Mouse (Mus musculus) frontal cortex, adult (tissue): ENCODE data around the gene Crtac1.

Experiments
- ATAC-seq: cut with Nextera tagmentation; 2 replicates; pipeline ENCODE4 v1.9.2; 2017; ENCODE audit warnings: mild to moderate bottlenecking, moderate library complexity, mixed read lengths; ENCODE audit not compliant: low TSS enrichment

Crtac1 gene

DNA sequence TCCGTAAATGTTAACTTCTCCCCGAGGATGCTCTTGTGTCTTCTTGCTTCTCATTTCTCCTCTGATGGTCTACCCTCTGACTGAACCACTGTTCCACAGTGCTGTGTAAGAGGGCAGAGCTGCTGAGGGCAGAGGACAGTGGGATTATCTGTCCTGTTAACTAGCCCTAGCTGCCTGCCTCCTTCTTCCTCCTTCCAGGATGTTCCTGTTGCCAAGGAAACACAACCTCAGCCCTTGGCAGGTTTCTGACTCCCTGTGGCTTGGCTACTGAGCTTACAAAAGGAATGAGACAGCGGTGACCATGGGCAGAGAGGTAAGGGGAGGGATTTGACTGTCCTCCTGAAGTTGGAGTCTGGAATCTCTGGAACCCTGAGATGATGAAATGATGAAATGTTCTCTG, 152.0 kb downstream of the Crtac1 start:
- no peak for ATAC-seq

DNA sequence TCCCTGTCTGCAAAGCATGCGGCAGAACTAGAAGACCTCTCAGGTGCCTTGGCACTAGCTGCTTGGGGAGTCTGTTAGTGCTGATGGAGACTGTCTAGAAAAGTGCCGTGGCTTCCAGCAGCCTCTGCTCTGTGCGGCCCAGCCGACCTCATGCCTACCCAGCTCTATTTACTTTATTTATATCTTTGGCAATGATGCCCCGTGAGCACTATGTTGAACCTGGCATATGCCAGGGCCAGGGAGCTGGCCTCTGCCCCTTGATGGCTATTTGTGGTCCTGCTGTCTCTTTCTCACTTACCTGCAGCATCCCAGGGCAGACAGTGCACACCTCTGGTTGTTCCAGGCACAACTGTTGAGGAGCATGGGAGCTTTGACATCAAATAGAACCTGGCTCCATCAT, 153.1 kb downstream of the Crtac1 start:
- ATAC-seq, result no peak

DNA sequence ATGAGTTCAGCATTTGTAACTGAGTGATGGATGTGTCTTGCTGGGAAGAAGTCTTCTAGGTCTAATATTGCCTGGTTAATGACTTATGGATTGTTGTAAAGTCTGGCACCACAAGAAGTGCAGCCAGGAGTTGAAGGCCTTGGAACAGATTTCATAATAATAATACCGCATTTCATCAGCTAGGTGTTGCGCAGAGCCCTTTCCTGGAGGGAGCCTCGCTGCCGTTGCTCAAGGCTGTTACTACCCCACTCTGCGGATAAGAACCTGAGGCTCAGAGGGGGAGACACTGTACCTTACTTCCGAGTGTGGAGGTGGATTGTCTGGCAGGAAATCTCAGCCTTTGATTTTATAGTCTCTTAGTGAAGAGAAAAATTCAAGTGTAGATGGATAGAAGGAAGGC, 154.3 kb downstream of the Crtac1 start:
- ATAC-seq, result no peak

DNA sequence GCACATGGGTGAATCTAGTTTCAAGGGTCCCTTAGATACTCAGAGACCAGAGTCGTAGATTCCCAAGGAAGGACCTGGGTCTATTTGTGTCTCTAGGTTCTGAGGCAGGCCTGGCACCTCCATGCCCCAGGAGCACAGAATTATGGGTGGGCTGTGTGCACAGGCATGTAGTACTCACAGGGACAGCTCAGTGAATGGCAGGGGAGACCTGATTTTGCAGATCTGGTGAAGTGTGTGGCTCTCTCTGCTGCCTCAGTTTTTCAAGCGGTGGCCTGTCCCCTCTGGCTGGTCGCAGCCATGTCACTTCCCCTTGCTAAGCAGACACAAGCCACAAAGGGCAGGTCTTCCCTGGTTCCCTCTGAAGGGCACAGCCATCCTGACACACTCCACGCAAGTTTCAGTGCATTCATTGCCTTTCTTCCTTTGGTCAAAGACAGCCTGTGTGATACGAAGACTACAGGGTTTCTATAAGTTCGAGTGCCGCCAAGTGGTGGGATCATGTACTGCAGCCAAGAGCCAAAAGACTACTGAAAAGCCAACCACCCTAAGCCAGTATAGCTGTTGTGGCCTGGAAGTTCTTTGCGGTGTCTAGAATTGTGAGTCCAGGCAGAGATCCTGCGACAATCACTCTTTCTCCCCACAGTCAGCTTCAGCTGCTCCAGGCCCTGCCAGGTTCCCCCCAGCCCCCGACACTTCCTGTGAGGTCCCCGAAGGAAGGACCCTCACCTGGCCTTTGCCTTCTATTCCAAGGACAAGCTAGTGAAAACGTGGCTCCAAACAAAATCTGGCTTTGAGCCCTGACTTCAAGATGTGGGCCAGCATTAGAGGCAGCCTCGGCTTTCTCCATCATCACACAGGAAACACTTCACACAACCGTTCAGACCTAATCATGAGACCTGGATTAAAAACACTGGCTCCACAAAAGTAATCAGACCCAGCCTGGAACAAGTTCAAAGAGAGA, 159.3 kb downstream of the Crtac1 start:
- ATAC-seq, result peak; percentile 75

DNA sequence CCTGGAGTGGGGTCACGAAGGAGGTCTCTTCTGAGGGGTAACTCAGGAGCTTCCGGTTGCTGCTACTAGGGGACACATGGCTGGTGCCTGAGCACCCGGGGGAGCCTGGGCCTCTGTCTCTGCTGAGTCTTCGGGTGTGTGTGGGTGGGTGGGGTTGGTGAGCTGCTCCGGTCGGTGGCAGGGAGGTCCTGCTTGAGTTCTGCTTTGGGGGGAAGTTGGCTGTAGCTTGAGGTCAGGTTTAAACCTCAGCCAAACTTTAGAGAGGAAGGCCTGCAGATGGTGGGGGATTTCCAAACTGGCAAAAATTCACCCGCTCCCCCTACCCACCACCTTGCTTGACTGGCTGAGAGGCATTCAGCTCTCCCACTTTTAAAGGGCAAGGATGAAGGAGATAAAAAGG, 160.4 kb downstream of the Crtac1 start:
- no peak for ATAC-seq

DNA sequence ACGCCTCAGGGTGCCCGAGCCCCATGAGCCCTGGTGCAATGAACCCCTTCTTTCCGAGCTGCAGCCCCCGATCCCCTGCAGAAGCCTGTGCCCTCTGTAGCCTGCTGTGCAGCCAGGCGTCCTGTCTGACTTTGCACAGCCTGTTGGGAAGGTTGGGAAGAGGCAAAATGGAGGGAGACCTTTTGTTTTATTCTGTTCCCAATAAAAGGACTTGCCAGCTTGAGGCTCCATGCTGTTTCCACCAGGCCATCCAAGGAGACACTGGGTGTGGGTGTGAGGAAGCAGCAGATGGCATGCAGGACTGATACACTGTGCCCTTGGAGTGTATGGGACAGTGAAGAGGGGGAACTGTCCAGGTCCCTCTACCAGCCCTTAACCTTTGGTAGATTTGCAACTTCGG, 161.5 kb downstream of the Crtac1 start:
- ATAC-seq, result no peak

DNA sequence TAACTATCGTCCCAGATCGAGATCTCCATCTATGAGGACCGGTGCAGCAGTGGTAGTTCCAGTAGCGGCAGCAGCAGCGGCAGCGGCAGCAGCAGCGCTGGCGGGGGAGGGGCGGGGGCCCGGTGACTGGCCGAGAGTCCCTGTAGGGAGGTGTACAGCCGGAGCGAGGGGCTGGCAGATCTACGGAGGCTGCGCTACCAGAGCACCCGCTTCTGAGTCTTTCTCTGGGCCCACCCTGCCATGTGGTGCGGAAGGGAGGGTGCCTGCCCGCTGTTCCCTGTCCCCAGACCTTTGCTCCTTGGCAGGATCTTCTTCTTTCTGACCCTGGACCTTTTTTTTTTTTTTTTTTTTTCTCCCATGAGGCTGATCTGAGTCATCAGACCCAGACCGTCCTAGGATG, 163.2 kb downstream of the Crtac1 start:
- no peak for ATAC-seq

DNA sequence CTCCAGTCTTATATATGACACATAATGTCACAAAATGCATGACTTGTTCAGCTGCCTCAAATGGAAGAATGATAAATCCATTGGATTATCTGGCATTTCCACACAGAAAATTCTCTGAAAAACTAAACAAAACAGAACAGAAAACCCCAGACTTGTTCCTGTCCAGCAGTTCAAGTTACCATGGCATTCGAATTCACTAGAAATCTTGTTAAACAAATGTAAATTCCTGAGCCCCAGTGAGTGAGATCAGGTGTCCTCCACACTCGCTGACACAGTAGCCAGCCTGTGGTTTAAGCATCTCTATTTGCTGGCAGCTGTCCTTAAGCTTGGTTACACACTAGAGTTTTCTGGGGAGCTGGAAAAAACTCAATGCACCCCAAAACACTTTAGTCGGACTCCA, 168.1 kb downstream of the Crtac1 start:
- no peak for ATAC-seq

DNA sequence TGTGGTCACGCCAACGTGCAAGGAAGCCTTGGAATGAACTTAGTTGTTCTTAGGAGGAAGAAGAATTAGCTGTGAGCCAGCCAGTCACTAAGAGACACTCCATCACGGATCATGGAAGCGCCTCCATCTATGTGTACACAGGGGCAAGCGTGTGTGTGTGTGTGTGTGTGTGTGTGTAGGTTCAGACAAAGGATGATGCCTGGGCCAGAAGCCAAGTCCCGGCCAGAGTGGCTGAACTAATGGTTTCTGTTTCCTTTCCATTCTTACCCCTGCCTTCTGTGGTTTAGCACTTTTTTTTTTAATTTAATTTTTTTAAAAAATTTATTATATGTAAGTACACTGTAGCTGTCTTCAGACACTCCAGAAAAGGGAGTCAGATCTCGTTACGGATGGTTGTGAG, 171.1 kb downstream of the Crtac1 start:
- ATAC-seq, result no peak

DNA sequence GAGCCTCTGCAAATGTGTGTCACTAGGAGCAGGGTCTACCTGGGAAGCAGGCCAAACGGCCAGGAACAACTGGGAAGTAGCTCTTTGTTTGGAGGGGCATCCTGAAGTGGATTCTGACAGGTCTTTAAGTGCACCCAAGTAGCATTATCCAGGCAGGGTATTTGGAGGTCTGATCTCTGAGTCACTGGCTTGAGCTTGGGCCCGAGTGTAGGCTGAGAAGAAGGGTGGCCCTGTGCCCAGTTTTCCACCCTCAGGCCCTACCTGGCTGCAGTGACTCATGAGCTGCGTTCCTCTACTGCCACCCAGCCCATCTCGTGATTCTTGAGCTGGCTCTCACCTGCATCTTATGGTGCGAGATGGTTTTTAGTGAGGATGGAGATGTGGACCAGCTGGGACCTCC, 173.0 kb downstream of the Crtac1 start:
- no peak for ATAC-seq

DNA sequence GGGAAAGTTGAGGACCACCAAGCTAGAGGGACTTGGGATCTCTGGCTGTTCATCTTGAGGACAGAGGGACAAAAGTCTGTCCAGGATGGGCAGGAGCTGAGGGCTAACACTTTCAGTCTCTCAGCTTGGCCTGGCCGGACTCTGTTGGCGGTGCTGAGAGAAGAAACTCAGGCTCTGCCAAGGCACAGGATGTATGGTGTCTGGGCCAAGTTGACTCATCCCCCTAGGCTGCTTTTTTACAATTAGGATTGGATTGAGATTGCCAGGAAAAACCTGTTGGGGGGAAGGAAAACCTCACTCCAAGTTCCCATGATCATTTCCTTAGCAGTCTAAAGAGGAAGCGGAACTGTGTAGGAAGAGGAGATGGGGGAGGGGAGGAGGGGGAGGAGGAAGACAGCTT, 173.6 kb downstream of the Crtac1 start:
- peak; percentile 5; the same call in 1 of the 2 replicates for ATAC-seq

DNA sequence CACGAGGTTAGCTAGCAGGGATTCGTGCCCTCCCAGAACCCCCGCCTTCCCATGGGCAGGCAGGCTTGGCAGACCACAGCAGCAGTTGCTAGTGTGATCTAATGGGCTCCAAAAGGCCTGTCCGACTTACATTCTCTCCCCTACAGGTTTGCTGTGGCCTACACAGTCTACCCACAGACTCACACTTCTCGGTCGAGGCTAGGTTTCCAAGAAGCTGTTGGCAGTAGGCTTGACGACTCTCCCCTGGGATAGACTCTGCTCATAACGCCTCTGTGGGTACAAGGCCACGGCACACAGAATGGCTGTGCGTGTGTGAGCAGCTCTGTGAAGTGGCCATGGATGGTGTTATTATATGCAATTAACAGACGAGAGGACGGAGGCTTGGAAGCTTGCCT, 174.3 kb downstream of the Crtac1 start:
- ATAC-seq, result peak; percentile 32

DNA sequence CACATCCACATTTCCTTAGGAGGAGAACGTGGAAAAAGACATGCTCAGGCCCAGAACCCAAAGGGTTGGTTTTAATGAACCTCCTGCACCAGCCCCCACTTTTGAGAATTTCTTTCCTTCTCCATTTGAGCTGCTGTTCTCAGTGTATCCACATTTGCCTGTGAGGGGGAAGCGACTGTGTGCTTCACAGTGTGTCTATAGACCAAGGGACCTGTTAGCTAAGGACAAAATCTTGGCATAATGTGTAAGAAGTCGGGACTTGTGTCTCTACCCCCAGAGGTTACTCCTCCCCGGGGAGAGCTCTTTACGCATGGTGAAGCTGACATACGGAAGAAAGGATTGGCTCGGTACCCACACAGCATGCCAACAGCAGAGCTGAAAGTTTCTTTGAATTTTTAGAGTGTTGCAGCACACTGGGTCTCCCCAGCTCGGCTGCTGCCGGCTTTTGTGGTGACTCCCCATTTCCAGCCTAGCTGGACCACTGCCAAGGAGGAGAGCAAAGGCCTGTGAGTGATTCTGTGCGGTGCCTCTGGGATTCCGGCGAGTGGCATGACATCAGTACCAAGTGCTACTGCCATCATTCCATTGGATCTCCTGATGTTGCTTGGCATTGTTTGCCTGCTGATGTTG, 174.9 kb downstream of the Crtac1 start:
- ATAC-seq, result peak; percentile 29

DNA sequence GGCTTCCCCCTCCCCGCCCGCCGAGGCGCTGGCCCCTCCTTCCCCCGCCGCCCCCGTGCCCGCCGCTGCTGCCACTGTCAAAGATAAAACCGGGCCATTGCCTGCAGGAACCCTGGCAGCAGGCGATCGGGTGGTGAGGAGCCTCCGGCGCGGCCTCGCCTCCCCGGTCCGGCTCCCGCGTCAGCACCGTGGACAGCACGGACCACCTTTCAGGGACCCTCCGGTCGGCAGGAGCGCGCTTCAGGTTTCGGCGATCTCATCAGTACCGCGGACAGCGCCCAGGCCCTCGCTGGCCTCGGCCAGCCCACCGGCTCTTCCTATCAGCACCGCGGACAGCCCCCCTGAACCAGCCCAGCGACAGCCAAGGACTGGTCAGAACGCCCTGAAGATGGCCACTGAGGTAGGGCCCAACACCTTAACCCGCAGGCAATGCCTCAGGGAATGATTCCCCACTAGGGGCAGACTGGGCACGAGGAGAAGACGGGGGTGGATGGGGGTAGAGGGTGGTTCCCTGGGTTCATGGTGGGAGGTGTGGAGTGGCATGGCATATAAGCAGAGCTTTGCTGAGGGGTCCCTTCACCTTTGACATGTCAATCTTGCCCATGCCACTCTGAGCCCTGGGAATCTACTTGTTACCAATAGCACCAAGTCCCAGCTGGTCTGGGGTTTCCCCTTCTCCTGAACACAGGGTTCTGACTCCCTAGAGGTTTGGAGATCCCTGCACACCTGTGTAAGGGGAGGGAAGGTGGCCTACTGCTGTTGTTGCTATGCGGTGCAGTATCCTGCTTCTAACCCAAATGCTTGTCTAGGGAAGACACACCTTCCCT, 175.6 kb downstream of the Crtac1 start:
- ATAC-seq, result peak; percentile 35; the same call in 1 of the 2 replicates

DNA sequence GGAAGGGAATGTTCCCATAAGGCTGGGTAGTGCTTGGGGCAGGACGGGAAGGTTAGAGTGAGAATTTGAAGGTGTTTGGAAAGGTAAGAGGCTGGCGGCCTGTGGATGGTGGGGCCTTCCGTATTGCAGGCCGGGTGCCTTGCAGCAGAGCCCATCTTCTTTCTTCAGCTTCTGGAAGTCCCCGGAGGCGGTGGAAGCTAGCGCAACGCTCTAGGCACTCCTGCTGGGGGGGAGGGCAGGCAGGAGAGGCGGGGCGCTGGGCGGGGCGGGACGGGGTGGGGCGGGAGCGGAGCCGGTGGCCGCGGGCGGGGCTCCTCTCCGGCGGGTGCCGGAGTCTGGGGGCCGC, 176.2 kb downstream of the Crtac1 start:
- peak; percentile 63 for ATAC-seq

DNA sequence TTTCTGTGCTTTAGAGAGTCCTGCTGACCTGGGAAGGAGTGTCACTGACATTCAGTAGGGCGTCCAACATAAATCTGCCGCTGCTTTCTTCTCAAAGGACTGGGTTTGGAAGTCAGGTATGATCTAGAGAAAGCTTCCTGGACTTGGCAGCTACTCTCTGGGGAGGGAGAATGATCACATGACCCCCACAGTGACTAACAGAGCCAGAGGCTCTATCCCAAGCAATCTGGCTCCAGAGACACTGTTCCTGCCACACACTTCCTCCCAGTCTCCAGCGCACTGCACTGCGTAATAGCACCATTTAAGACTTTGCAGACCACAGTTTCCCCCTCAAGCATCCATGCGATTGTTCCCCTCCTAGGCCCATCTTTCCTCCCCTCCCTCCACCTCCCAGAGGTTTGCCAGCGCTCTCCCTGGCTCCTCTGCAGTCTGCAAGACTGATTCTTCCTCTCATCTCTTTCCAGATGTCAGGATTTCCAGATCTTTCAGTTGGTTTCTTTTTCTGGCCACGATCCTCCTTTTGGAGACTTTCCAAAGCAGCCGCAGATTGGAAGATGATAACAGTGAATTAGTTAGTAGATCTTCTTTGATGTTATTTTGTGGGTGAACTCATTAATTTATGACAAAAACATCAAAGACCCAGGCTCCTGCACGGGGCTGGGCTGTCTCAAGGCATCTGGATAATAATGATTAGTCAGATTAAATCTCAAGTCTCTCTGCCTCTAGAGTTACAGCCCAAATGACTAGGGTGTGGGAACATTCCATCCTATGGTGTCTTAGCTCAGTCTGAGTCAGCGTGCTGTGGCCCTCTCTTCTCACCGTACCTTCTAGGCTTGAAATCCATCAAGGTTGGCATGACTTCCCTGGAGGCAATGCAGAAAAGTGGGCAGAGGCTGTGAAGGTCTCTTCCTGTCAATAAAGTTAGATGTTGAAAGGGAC, 181.3 kb downstream of the Crtac1 start:
- peak; percentile 51; the same call in 1 of the 2 replicates for ATAC-seq

DNA sequence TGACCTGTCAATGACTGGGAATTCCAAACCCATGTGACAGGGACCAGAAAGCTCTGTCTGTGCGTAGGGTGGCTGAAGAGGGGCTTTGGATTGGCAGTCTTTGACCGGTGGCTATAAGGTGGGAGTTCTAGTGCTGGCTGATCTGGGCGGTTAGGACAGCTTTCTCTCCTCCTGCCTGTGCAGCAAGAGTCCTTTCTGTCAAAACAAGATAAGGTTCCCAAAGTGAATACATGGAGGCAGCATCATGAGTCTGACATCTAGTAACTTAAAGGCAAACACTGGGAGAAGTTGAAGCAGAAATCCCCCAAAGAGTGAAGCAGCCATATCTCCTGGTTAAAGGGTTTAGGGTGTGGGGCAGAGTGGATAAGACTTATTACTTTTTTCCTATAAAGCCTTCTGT, 184.1 kb downstream of the Crtac1 start, which contains the start of gene Golga7b:
Gene Golga7b, plus strand, starts transcription at position 56 of the 400 bp plus-strand sequence.
- no peak for ATAC-seq

DNA sequence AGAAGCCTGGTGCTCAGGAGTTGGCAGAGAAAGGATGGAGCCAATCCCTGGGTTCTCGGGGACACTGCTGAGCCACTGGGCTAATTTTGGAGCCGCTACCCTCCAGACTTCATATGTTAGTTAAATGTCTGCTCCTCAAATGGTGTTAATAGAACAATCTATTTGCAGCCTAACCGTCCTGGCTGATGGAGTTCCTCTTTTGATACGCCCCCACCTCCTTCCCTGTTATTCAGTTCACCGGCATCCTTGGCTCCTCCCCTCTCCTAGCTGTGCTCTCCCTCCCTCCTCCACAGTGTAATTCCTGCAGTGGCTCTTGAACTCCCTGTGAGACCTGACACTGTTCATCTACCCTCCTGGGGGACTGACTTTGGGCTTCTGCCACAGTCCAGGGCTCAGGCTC, 185.0 kb downstream of the Crtac1 start:
- 0 out of 2 replicates have a peak, but pooled peaks have one; percentile 8 for ATAC-seq

DNA sequence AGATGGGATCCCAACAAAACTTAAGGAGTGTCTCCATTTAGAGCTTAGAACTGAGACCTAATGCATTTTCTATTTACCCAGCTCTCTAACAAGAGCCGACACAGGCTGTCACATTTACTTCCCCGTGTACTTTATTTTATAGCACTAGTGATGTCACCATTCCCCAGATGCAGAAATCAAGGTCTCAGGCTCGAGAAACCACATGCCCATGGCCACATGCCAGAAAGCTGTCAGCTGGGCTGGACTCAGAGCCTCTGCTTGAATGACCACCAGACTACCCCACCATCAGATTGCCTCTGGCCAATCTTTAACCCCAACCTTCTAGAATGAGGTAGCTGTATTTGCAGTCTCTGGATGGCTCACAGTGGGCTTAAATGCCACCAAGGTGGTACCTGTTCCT, 188.2 kb downstream of the Crtac1 start:
- no peak for ATAC-seq

DNA sequence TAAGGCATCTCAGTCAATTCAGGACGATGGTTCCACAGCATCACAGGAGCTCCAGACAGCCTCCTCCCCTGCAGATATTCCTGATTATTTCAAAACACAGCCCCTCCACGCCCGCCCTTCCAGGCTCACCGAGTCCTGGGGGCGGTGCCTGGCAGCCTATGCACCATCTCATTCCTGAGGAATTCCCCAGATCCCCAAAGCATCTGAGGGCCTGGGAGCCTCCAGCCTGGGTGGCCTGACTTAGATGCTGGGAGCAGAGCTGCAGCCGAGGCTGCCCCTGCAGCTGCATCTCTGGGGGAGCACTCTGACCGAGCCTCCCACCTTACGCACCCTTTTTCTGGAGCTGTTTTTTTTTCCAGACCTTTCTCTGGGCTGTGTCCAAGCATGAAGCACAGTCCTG, 190.7 kb downstream of the Crtac1 start:
- ATAC-seq, result no peak

DNA sequence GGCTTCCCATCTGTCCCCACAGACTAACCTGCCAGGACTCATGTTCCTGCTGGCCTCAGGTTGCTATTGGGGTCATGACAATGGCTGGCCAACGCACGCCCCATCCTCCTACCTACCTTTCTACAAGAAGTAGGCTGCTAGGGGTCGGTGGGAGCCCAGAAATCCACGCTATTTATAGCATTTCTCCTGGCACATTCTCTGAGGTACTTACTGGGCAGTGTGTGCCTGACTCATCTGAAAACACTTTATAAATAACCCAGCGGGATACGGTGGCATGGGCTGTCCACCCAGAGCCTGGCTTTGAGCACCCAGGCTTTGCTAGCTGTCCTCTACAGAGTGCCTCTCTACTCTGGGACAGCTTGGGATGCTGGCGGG, 193.3 kb downstream of the Crtac1 start:
- peak; percentile 56 for ATAC-seq
